Mouse (Mus musculus) CD4-positive, CD25-positive, alpha-beta regulatory T cell, adult 4 months (primary cell): ENCODE results near the gene Vmn1r45. TPM values are rescaled to one million over a fixed set of nuclear protein-coding genes. Genes with fewer than 3 reads are reported as not detected.
"Not testable (repeated sequence)": the region's sequence is repeated elsewhere in the genome, so short reads cannot be mapped to it uniquely, and the experiment has no call there.

Experiments used
- ATAC-seq: one replicate; pipeline ENCODE4 v1.8.0; 2017
- polyA plus RNA-seq, 2 experiments: library from polyadenylated mRNA; unstranded; fragments of 100-300 nt; shearing (Covaris generic); gene quantifications; one replicate each; pipeline ENCODE4 v1.2.1; 2017

The Vmn1r45 gene
- not detected for polyA plus RNA-seq

- not testable (repeated sequence) for ATAC-seq
These were observed at the start of gene Vmn1r45 for GRCm38 (mm10) chr6:89940498-89940897. TSS of gene Vmn1r45 (minus strand) at chr6:89940598.

- ATAC-seq: no peak
These were observed 45.6 kb upstream of the Vmn1r45 start for GRCm38 (mm10) chr6:89985989-89986388.

- no peak for ATAC-seq
These were observed 28.6 kb upstream of the Vmn1r45 start, which contains the start of gene Vmn1r46 for GRCm38 (mm10) chr6:89969013-89969412. TSS of gene Vmn1r46 (plus strand) at chr6:89969313.

GRCm38 (mm10) chr6:89966341-89966740, 25.9 kb upstream of the Vmn1r45 start:
- no peak for ATAC-seq

GRCm38 (mm10) chr6:89953556-89953955, 13.2 kb upstream of the Vmn1r45 start:
- ATAC-seq: no peak

GRCm38 (mm10) chr6:89940926-89941325, 528 bp upstream of the Vmn1r45 start:
- ATAC-seq: no peak

GRCm38 (mm10) chr6:89883812-89884211, 56.6 kb downstream of the Vmn1r45 start:
- no peak for ATAC-seq

- no peak for ATAC-seq
These were observed 57.0 kb downstream of the Vmn1r45 start, which contains the start of gene Vmn1r44 for GRCm38 (mm10) chr6:89883360-89883759. TSS of gene Vmn1r44 (plus strand) at chr6:89883660.

Other genes starting within 250 kb of the Vmn1r45 start
- gene Vmn1r40, start 233.1 kb downstream of the Vmn1r45 start, polyA plus RNA-seq: not detected
- gene Vmn1r41, start 199.8 kb downstream of the Vmn1r45 start, polyA plus RNA-seq: not detected
- gene Vmn1r42, start 64.2 kb downstream of the Vmn1r45 start, polyA plus RNA-seq: not detected
- under 1 TPM in 1 of 2 experiments, not detected in 1; 0.04 TPM for gene Vmn1r43, start 64.2 kb downstream of the Vmn1r45 start, polyA plus RNA-seq
- gene Vmn1r44, start 56.9 kb downstream of the Vmn1r45 start, polyA plus RNA-seq: not detected
- gene Vmn1r46, start 28.7 kb upstream of the Vmn1r45 start, polyA plus RNA-seq: under 1 TPM in 1 of 2 experiments, not detected in 1; 0.04 TPM
- gene Vmn1r47, start 75.5 kb upstream of the Vmn1r45 start, polyA plus RNA-seq: not detected
- not detected for gene Vmn1r48, start 96.2 kb upstream of the Vmn1r45 start, polyA plus RNA-seq
- gene Vmn1r49, start 137.9 kb upstream of the Vmn1r45 start, polyA plus RNA-seq: not detected
- gene Vmn1r50, start 160.8 kb upstream of the Vmn1r45 start, polyA plus RNA-seq: not detected
- not detected for gene Vmn1r51, start 182.0 kb upstream of the Vmn1r45 start, polyA plus RNA-seq
- not detected for gene Vmn1r52, start 234.2 kb upstream of the Vmn1r45 start, polyA plus RNA-seq